Mouse (Mus musculus) monocyte, adult 2 months (primary cell): ENCODE data around the gene Car10.

ENCODE experiments used
- DNase-seq, 2 experiments: peaks; one replicate each; pipeline ENCODE4 v3.0.0; 2022; ENCODE audit warnings: low spot score in 2 of 2, low read depth in 1 of 2

Car10 gene

GRCm38 (mm10) chr11:93490211-93490820 lies 392.5 kb downstream of the Car10 start:
- DNase-seq: no peak

- no peak for DNase-seq
Observed at GRCm38 (mm10) chr11:93497896-93498295, 400.1 kb downstream of the Car10 start.

GRCm38 (mm10) chr11:93500442-93500841 lies 402.6 kb downstream of the Car10 start:
- no peak for DNase-seq

- DNase-seq: no peak
Observed at GRCm38 (mm10) chr11:93501671-93502070, 403.8 kb downstream of the Car10 start.

- DNase-seq: no peak
Observed at GRCm38 (mm10) chr11:93502864-93503263, 405.0 kb downstream of the Car10 start.

GRCm38 (mm10) chr11:93503469-93503868 lies 405.6 kb downstream of the Car10 start:
- DNase-seq: no peak

- DNase-seq: no peak
Observed at GRCm38 (mm10) chr11:93509527-93510235, 411.9 kb downstream of the Car10 start.

- no peak for DNase-seq
Observed at GRCm38 (mm10) chr11:93512843-93513242, 415.0 kb downstream of the Car10 start.

- no peak for DNase-seq
Observed at GRCm38 (mm10) chr11:93514396-93514795, 416.6 kb downstream of the Car10 start.

GRCm38 (mm10) chr11:93515566-93515965 lies 417.7 kb downstream of the Car10 start:
- DNase-seq: no peak

- DNase-seq: no peak
Observed at GRCm38 (mm10) chr11:93516216-93516615, 418.4 kb downstream of the Car10 start.

- DNase-seq: no peak
Observed at GRCm38 (mm10) chr11:93516946-93517345, 419.1 kb downstream of the Car10 start.

- no peak for DNase-seq
Observed at GRCm38 (mm10) chr11:93522501-93522900, 424.7 kb downstream of the Car10 start.

- no peak for DNase-seq
Observed at GRCm38 (mm10) chr11:93525921-93526320, 428.1 kb downstream of the Car10 start.

- no peak for DNase-seq
Observed at GRCm38 (mm10) chr11:93531029-93531680, 433.3 kb downstream of the Car10 start.

- no peak for DNase-seq
Observed at GRCm38 (mm10) chr11:93536244-93536643, 438.4 kb downstream of the Car10 start.

- DNase-seq: no peak
Observed at GRCm38 (mm10) chr11:93548904-93549303, 451.1 kb downstream of the Car10 start.

- no peak for DNase-seq
Observed at GRCm38 (mm10) chr11:93550908-93551307, 453.1 kb downstream of the Car10 start.

- no peak for DNase-seq
Observed at GRCm38 (mm10) chr11:93559118-93559517, 461.3 kb downstream of the Car10 start.

- no peak for DNase-seq
Observed at GRCm38 (mm10) chr11:93560570-93560969, 462.7 kb downstream of the Car10 start.

- no peak for DNase-seq
Observed at GRCm38 (mm10) chr11:93562330-93562865, 464.6 kb downstream of the Car10 start.

- DNase-seq: no peak
Observed at GRCm38 (mm10) chr11:93565756-93566155, 467.9 kb downstream of the Car10 start.
